Mouse (Mus musculus) CH12.LX (cell line): ENCODE measurements around the gene Exosc10. TPM values are rescaled to one million over a fixed set of nuclear protein-coding genes. Genes with fewer than 3 reads are reported as not detected.

Experiments
- DNase-seq: peaks from one replicate; pipeline ENCODE4 v3.0.0-alpha.2; 2013; ENCODE audit errors: extremely low read depth
- H3K27ac ChIP-seq: 2 replicates; pipeline ENCODE4 v1.5.1; 2012; ENCODE audit warnings: low read depth, mild to moderate bottlenecking, control low read depth, moderate library complexity; ENCODE audit not compliant: insufficient read depth
- H3K27me3 ChIP-seq: replicated peaks from 2 replicates; pipeline ENCODE3; 2012; ENCODE audit warnings: inconsistent platforms
- H3K36me3 ChIP-seq, 2 experiments: replicated peaks in 1 of 2; 2 replicates each; pipeline versions ENCODE3 to v1.6.1; 2012; ENCODE audit warnings: inconsistent platforms in 1 of 2, low read length in 1 of 2, mild to moderate bottlenecking in 1 of 2, mixed read lengths in 1 of 2, moderate library complexity in 1 of 2; ENCODE audit not compliant: control insufficient read depth in 1 of 2, insufficient read depth in 1 of 2
- H3K4me1 ChIP-seq, 2 experiments: 2 replicates each; pipeline ENCODE4 v1.6.1; 2012; ENCODE audit warnings: inconsistent platforms in 1 of 2, moderate library complexity in 1 of 2; ENCODE audit not compliant: insufficient read depth in 2 of 2, control insufficient read depth in 1 of 2
- H3K4me2 ChIP-seq: 2 replicates; pipeline ENCODE4 v1.6.1; 2012; ENCODE audit warnings: low read depth, mild to moderate bottlenecking, control low read depth; ENCODE audit not compliant: poor library complexity, insufficient read depth, severe bottlenecking
- H3K4me3 ChIP-seq, 3 experiments: fragments of 150-350 bp in 1 of 3; sonication (generic) in 1 of 3; replicated peaks in 1 of 3; 2 replicates each; pipeline versions ENCODE3 to v1.5.1; 2011 to 2012; ENCODE audit warnings: low read depth in 2 of 3, low read length in 2 of 3, mild to moderate bottlenecking in 2 of 3, moderate library complexity in 2 of 3, control low read depth in 1 of 3, improper control_type of control experiment in 1 of 3, inconsistent platforms in 1 of 3, mixed read lengths in 1 of 3; ENCODE audit not compliant: poor library complexity in 1 of 3
- H3K79me2 ChIP-seq: replicated peaks from 2 replicates; pipeline ENCODE4 v1.6.1; 2012; ENCODE audit warnings: mild to moderate bottlenecking, moderate library complexity; ENCODE audit not compliant: control insufficient read depth, poor library complexity, insufficient read depth, severe bottlenecking; ENCODE audit errors: extremely low read depth
- H3K9ac ChIP-seq: 2 replicates; pipeline ENCODE4 v1.6.1; 2012; ENCODE audit warnings: low read depth, mild to moderate bottlenecking, control low read depth, moderate library complexity; ENCODE audit not compliant: insufficient read depth
- H3K9me3 ChIP-seq: replicated peaks from 2 replicates; pipeline ENCODE3; 2012; ENCODE audit warnings: low read length, inconsistent platforms, mixed read lengths
- CHD1 ChIP-seq: IDR thresholded peaks from 2 replicates; pipeline ENCODE4 v1.6.1; 2012; ENCODE audit warnings: low read depth, low read length, improper control_type of control experiment, inconsistent platforms
- CHD2 ChIP-seq: IDR thresholded peaks from 2 replicates; pipeline ENCODE4 v1.6.1; 2011; ENCODE audit warnings: low read length, improper control_type of control experiment
- ELF1 ChIP-seq: IDR thresholded peaks from 2 replicates; pipeline ENCODE4 v1.6.1; 2014; ENCODE audit warnings: low read depth, mild to moderate bottlenecking, inconsistent platforms, low read length, improper control_type of control experiment
- EP300 ChIP-seq: IDR thresholded peaks from 2 replicates; pipeline ENCODE4 v1.6.1; 2011; ENCODE audit warnings: low read length, improper control_type of control experiment
- ETS1 ChIP-seq: conservative IDR thresholded peaks from 2 replicates; pipeline ENCODE4 v1.6.1; 2012; ENCODE audit warnings: low read depth, mild to moderate bottlenecking, inconsistent platforms, low read length, improper control_type of control experiment, moderate library complexity
- HCFC1 ChIP-seq: IDR thresholded peaks from 2 replicates; pipeline ENCODE4 v1.6.1; 2012; ENCODE audit warnings: low read depth, mild to moderate bottlenecking, inconsistent platforms, low read length, improper control_type of control experiment
- IRF4 ChIP-seq: IDR thresholded peaks from 2 replicates; pipeline ENCODE4 v1.6.1; 2014; ENCODE audit warnings: low read depth, mild to moderate bottlenecking, inconsistent platforms, low read length, improper control_type of control experiment
- JUN ChIP-seq: IDR thresholded peaks from 2 replicates; pipeline ENCODE4 v1.6.1; 2011; ENCODE audit warnings: low read depth, mild to moderate bottlenecking, low read length, improper control_type of control experiment, moderate library complexity; ENCODE audit not compliant: insufficient read depth
- JUND ChIP-seq: conservative IDR thresholded peaks from 2 replicates; pipeline ENCODE4 v1.6.1; 2011; ENCODE audit warnings: low read depth, low read length, improper control_type of control experiment
- MAFK ChIP-seq: IDR thresholded peaks from 2 replicates; pipeline ENCODE4 v1.6.1; 2011; ENCODE audit warnings: low read length, improper control_type of control experiment; ENCODE audit not compliant: insufficient replicate concordance
- MAZ ChIP-seq: IDR thresholded peaks from 2 replicates; pipeline ENCODE4 v1.6.1; 2012; ENCODE audit warnings: low read depth, mild to moderate bottlenecking, inconsistent platforms, low read length, improper control_type of control experiment, moderate library complexity
- MYC ChIP-seq: IDR thresholded peaks from 2 replicates; pipeline ENCODE4 v1.6.1; 2011; ENCODE audit warnings: low read depth, mild to moderate bottlenecking, improper control_type of control experiment, low read length
- NELFE ChIP-seq: IDR thresholded peaks from 2 replicates; pipeline ENCODE4 v1.6.1; 2011; ENCODE audit warnings: low read depth, low read length, improper control_type of control experiment
- NRF1 ChIP-seq: IDR thresholded peaks from 2 replicates; pipeline ENCODE4 v1.6.1; 2014; ENCODE audit warnings: low read depth, mild to moderate bottlenecking, inconsistent platforms, low read length, improper control_type of control experiment, moderate library complexity
- PAX5 ChIP-seq: IDR thresholded peaks from 2 replicates; pipeline ENCODE4 v1.6.1; 2012; ENCODE audit warnings: low read length, inconsistent platforms, mixed read lengths
- POLR2A ChIP-seq: IDR thresholded peaks from 2 replicates; pipeline ENCODE4 v1.6.1; 2011; ENCODE audit warnings: low read depth, mild to moderate bottlenecking, improper control_type of control experiment, low read length
- RAD21 ChIP-seq: IDR thresholded peaks from 2 replicates; pipeline ENCODE4 v1.6.1; 2011; ENCODE audit warnings: low read depth, mild to moderate bottlenecking, low read length, improper control_type of control experiment, moderate library complexity
- RCOR1 ChIP-seq: conservative IDR thresholded peaks from 2 replicates; pipeline ENCODE4 v1.6.1; 2012; ENCODE audit warnings: low read depth, mild to moderate bottlenecking, inconsistent platforms, low read length, improper control_type of control experiment
- TBP ChIP-seq: conservative IDR thresholded peaks from 2 replicates; pipeline ENCODE4 v1.6.1; 2011; ENCODE audit warnings: low read depth, low read length, improper control_type of control experiment
- TCF12 ChIP-seq: IDR thresholded peaks from 2 replicates; pipeline ENCODE4 v1.6.1; 2014; ENCODE audit warnings: low read depth, mild to moderate bottlenecking, inconsistent platforms, low read length, improper control_type of control experiment
- USF1 ChIP-seq: IDR thresholded peaks from 2 replicates; pipeline ENCODE4 v1.6.1; 2014; ENCODE audit warnings: low read depth, mild to moderate bottlenecking, inconsistent platforms, low read length, improper control_type of control experiment
- ZC3H11A ChIP-seq: IDR thresholded peaks from 2 replicates; pipeline ENCODE4 v1.6.1; 2012; ENCODE audit warnings: low read depth, mild to moderate bottlenecking, inconsistent platforms, low read length, improper control_type of control experiment
- ZKSCAN1 ChIP-seq: IDR thresholded peaks from 2 replicates; pipeline ENCODE4 v1.6.1; 2012; ENCODE audit warnings: low read depth, inconsistent platforms, low read length, improper control_type of control experiment, borderline replicate concordance
- ZMIZ1 ChIP-seq: IDR thresholded peaks from 2 replicates; pipeline ENCODE4 v1.6.1; 2012; ENCODE audit warnings: low read depth, mild to moderate bottlenecking, inconsistent platforms, low read length, improper control_type of control experiment
- ZNF384 ChIP-seq: IDR thresholded peaks from 2 replicates; pipeline ENCODE4 v1.6.1; 2012; ENCODE audit warnings: low read depth, low read length, improper control_type of control experiment, inconsistent platforms
- dilution Hi-C: fragments of 300-500 bp; cut with MboI; formaldehyde crosslinking; loops from 2 replicates; pipeline ENCODE4 v1.14.3; 2020; ENCODE audit warnings: low sequenced_read_pairs; ENCODE audit not compliant: extremely low pct_unique_long_range_greater_than_20kb, extremely low pct_ligation_motif_present
- in situ Hi-C: fragments of 300-500 bp; cut with MboI; formaldehyde crosslinking; loops from 3 replicates; pipeline ENCODE4 v1.14.3; 2019; ENCODE audit warnings: low sequenced_read_pairs, low pct_ligation_motif_present, low pct_unique_long_range_greater_than_20kb, mixed read lengths
- polyA plus RNA-seq: library from polyadenylated mRNA; unstranded; fragments of >175 nt; gene quantifications from 2 replicates; pipeline ENCODE4 v1.2.1, GENCODE M21; 2012; ENCODE audit warnings: low read depth; ENCODE audit not compliant: insufficient read length
- total RNA-seq, 2 experiments: library from RNA; depleted of rRNA; stranded (reverse); fragments of 300-350 nt in 1 of 2; fragments of >200 nt in 1 of 2; gene quantifications; 2 replicates each; pipeline ENCODE4 v1.2.3; 2012 to 2014

Exosc10 gene
- total and polyA plus RNA-seq, 3 experiments, result 40.1 to 108 (median 61.8) TPM

GRCm38 (mm10) chr4:148530351-148530750 is 27.9 kb upstream of the Exosc10 start:
- Histone ChIP-seq H3K36me3 (peaks cover 65 to 87% of the 10 kb centered on the region in 2 experiments), H3K9ac (no peak overlapping the region), H3K27me3 (no peaks in the 10 kb centered on the region), H3K4me2 (no peak overlapping the region), H3K4me3 (no peak overlapping the region), H3K79me2 (no peaks in the 10 kb centered on the region), H3K9me3 (no peaks in the 10 kb centered on the region), H3K27ac (no peak overlapping the region), H3K4me1 (no peaks in the 10 kb centered on the region)
- TF ChIP-seq NELFE (no peak), NRF1 (no peak), ZKSCAN1 (no peak), MAZ (no peak), ETS1 (no peak), MAFK (no peak), CHD1 (no peak), ZC3H11A (no peak), IRF4 (no peak), POLR2A (no peak), JUND (no peak), HCFC1 (no peak), EP300 (no peak), USF1 (no peak), JUN (no peak), ZMIZ1 (no peak), TBP (no peak), MYC (no peak)
- dilution Hi-C loops, result no loop called here
- in situ Hi-C loops, result no loop called here
- DNase-seq, result no peak

- in situ Hi-C loops, result no loop called here
- Histone ChIP-seq H3K9ac (no peak overlapping the region), H3K27me3 (no peaks in the 10 kb centered on the region), H3K4me1 (no peaks in the 10 kb centered on the region), H3K36me3 (peaks cover 64 to 87% of the 10 kb centered on the region in 2 experiments), H3K27ac (no peak overlapping the region), H3K4me2 (no peak overlapping the region), H3K4me3 (no peak overlapping the region), H3K79me2 (no peaks in the 10 kb centered on the region), H3K9me3 (no peaks in the 10 kb centered on the region)
- DNase-seq, result no peak
- dilution Hi-C loops, result no loop called here
- TF ChIP-seq RCOR1 (no peak), ELF1 (no peak), ZNF384 (no peak), RAD21 (no peak), HCFC1 (no peak), NELFE (no peak), TBP (no peak), CHD2 (no peak), TCF12 (no peak), PAX5 (no peak), JUND (no peak)
Measured at GRCm38 (mm10) chr4:148530778-148531177, 27.5 kb upstream of the Exosc10 start.
